ENCODE assay signal across 19 mouse cellular contexts in genomic region chr12:108604546-108604945, GRCm38 (mm10). TPM values are rescaled to one million over a fixed set of nuclear protein-coding genes. Genes with fewer than 3 reads are reported as not detected.
DNase-seq lines count a peak whose midpoint lies in the region; ATAC-seq lines count a peak whose summit lies in the region.
"Had no signal": no experiment of that assay in that cellular context is flagged by ENCODE, and none has a peak within 500 bp of the region (broad histone marks: within the 10 kb centered on the region; RNA-seq: fewer than 3 reads in every experiment).

No protein-coding gene starts in this region.

- 0 out of 2 replicates have a peak, but pooled peaks have one; percentile 35 for ATAC-seq in forebrain, embryonic 11.5 days (replicated peaks; ENCODE audit: low FRiP score)
- no peak for ATAC-seq in forebrain, embryonic 13.5 days
- no peak for ATAC-seq in neural tube, embryonic 14.5 days (ENCODE audit: low read depth)
- no peak for ATAC-seq in midbrain, embryonic 12.5 days (ENCODE audit: low FRiP score, low read depth)

- no peaks in the 10 kb centered on the region for H3K27me3 ChIP-seq in forebrain, embryonic 11.5 days (ENCODE audit: control insufficient read depth, insufficient read depth, low read length)
- H3K27me3 ChIP-seq in forebrain, embryonic 13.5 days: no peaks in the 10 kb centered on the region
- no peaks in the 10 kb centered on the region for H3K27me3 ChIP-seq in neural tube, embryonic 14.5 days (ENCODE audit: control insufficient read depth, insufficient read depth, low read length)
- no peaks in the 10 kb centered on the region for H3K27me3 ChIP-seq in midbrain, embryonic 12.5 days
- H3K27me3 ChIP-seq: embryonic facial prominence, embryonic 15.5 days; lung, embryonic 15.5 days had no signal

- H3K27ac ChIP-seq in forebrain, embryonic 11.5 days (ENCODE audit: low read depth, low read length): peak overlapping the region; percentile 28; the same call in 1 of the 2 replicates
- no peak overlapping the region for H3K27ac ChIP-seq in forebrain, embryonic 13.5 days
- 0 out of 2 replicates have a peak overlapping the region, but pooled peaks have one; percentile 22 for H3K27ac ChIP-seq in neural tube, embryonic 14.5 days (ENCODE audit: low read depth, low read length)
- H3K27ac ChIP-seq in midbrain, embryonic 12.5 days (replicated peaks): peak overlapping the region; percentile 49; the same call in 1 of the 2 replicates
- H3K27ac ChIP-seq: embryonic facial prominence, embryonic 15.5 days; heart, embryonic 10.5 days; kidney, postnatal 0 days; layer of hippocampus, adult 2 months; liver, embryonic 14.5 days; lung, embryonic 15.5 days had no signal

- H3K9ac ChIP-seq in forebrain, embryonic 11.5 days (ENCODE audit: low read length): no peak overlapping the region
- no peak overlapping the region for H3K9ac ChIP-seq in forebrain, embryonic 13.5 days
- no peak overlapping the region for H3K9ac ChIP-seq in neural tube, embryonic 14.5 days (replicated peaks; ENCODE audit: low read depth, low read length)
- H3K9ac ChIP-seq in midbrain, embryonic 12.5 days (replicated peaks): no peak overlapping the region
- H3K9ac ChIP-seq: embryonic facial prominence, embryonic 15.5 days; liver, embryonic 14.5 days; lung, embryonic 15.5 days had no signal

- H3K4me2 ChIP-seq in forebrain, embryonic 11.5 days (ENCODE audit: low read depth, low read length, severe bottlenecking): no peak overlapping the region
- H3K4me2 ChIP-seq in forebrain, embryonic 13.5 days: no peak overlapping the region
- H3K4me2 ChIP-seq in neural tube, embryonic 14.5 days (ENCODE audit: low read depth, low read length): no peak overlapping the region
- H3K4me2 ChIP-seq in midbrain, embryonic 12.5 days (replicated peaks): no peak overlapping the region
- H3K4me2 ChIP-seq: embryonic facial prominence, embryonic 15.5 days; lung, embryonic 15.5 days had no signal

- no peaks in the 10 kb centered on the region for H3K9me3 ChIP-seq in forebrain, embryonic 11.5 days (ENCODE audit: control insufficient read depth, low read length)
- no peaks in the 10 kb centered on the region for H3K9me3 ChIP-seq in forebrain, embryonic 13.5 days (replicated peaks)
- H3K9me3 ChIP-seq in neural tube, embryonic 14.5 days (ENCODE audit: control insufficient read depth, low read length): no peaks in the 10 kb centered on the region
- H3K9me3 ChIP-seq in midbrain, embryonic 12.5 days: no peaks in the 10 kb centered on the region
- H3K9me3 ChIP-seq: embryonic facial prominence, embryonic 15.5 days; heart, embryonic 10.5 days; lung, embryonic 15.5 days had no signal

- H3K36me3 ChIP-seq in forebrain, embryonic 11.5 days (ENCODE audit: control insufficient read depth, insufficient read depth, low read length): no peaks in the 10 kb centered on the region
- H3K36me3 ChIP-seq in forebrain, embryonic 13.5 days (ENCODE audit: poor library complexity, severe bottlenecking): no peaks in the 10 kb centered on the region
- H3K36me3 ChIP-seq in neural tube, embryonic 14.5 days (ENCODE audit: control insufficient read depth, insufficient read depth, low read length): no peaks in the 10 kb centered on the region
- H3K36me3 ChIP-seq in midbrain, embryonic 12.5 days: no peaks in the 10 kb centered on the region
- H3K36me3 ChIP-seq: embryonic facial prominence, embryonic 15.5 days; heart, embryonic 10.5 days; lung, embryonic 15.5 days had no signal

- H3K4me3 ChIP-seq in forebrain, embryonic 11.5 days (ENCODE audit: low read depth, low read length): no peak overlapping the region
- H3K4me3 ChIP-seq in forebrain, embryonic 13.5 days: no peak overlapping the region
- no peak overlapping the region for H3K4me3 ChIP-seq in neural tube, embryonic 14.5 days (ENCODE audit: low read depth, low read length)
- H3K4me3 ChIP-seq in midbrain, embryonic 12.5 days: no peak overlapping the region
- H3K4me3 ChIP-seq: embryonic facial prominence, embryonic 15.5 days; heart, embryonic 10.5 days; layer of hippocampus, adult 2 months; lung, embryonic 15.5 days had no signal

- H3K4me1 ChIP-seq in forebrain, embryonic 11.5 days (replicated peaks; ENCODE audit: control insufficient read depth, insufficient read depth, low read length): peaks cover 24% of the 10 kb centered on the region
- peaks cover 76% of the 10 kb centered on the region for H3K4me1 ChIP-seq in forebrain, embryonic 13.5 days
- H3K4me1 ChIP-seq in neural tube, embryonic 14.5 days (ENCODE audit: control insufficient read depth, insufficient read depth, low read length): peaks cover 29% of the 10 kb centered on the region; the same call in 1 of the 2 replicates
- peaks cover 55% of the 10 kb centered on the region for H3K4me1 ChIP-seq in midbrain, embryonic 12.5 days

- DNase-seq in forebrain, embryonic 11.5 days (ENCODE audit: low spot score): no peak
- no peak for DNase-seq in neural tube, embryonic 10.5 days (ENCODE audit: extremely low spot score, low spot score)
- DNase-seq in retina, postnatal 1 day: peak; percentile 37
- no peak for DNase-seq in heart, adult 11 months
- DNase-seq in right cerebral cortex, postnatal 36 days (ENCODE audit: low spot score in 2 of 2): no peak
- DNase-seq: adrenal gland, adult 2 months; cerebellum, adult 9-11 months; kidney, adult 18-20 months; lung, postnatal 4 days; thymus, postnatal 25 days had no signal

RNA-seq across cellular contexts. Expression of gene Evl, which starts 50.0 kb away (rescaled TPM):
- 111 and 112 TPM in 2 replicates for polyA plus RNA-seq in forebrain, embryonic 11.5 days (2014; fragmentation: Nextera tagmentation; extraction: Ambion mirVana)
- 147 and 159 TPM in 2 replicates for polyA plus RNA-seq in forebrain, embryonic 13.5 days (2015; fragmentation: Nextera tagmentation; extraction: Ambion mirVana)
- 252 and 265 TPM in 2 replicates for polyA plus RNA-seq in neural tube, embryonic 14.5 days (2014; fragmentation: Nextera tagmentation; extraction: Ambion mirVana)
- 123 and 138 TPM in 2 replicates for polyA plus RNA-seq in midbrain, embryonic 12.5 days (2016; fragmentation: Nextera tagmentation; extraction: Ambion mirVana)
